Mouse (Mus musculus) testis, adult 2 months (tissue): Measurements from ENCODE around the gene Caln1. TPM values are rescaled to one million over a fixed set of nuclear protein-coding genes. Genes with fewer than 3 reads are reported as not detected.

Experiments used
- H3K27ac ChIP-seq: fragments of 200-500 bp; 2 replicates; pipeline ENCODE4 v1.5.1; 2012; ENCODE audit warnings: low read depth, low read length; ENCODE audit not compliant: control insufficient read depth, insufficient read depth
- H3K27me3 ChIP-seq: fragments of 200-500 bp; 2 replicates; pipeline ENCODE4 v1.6.1; 2012; ENCODE audit warnings: mild to moderate bottlenecking, low read length, moderate library complexity; ENCODE audit not compliant: control insufficient read depth, insufficient read depth
- H3K36me3 ChIP-seq: fragments of 200-500 bp; 2 replicates; pipeline ENCODE4 v1.6.1; 2012; ENCODE audit warnings: mild to moderate bottlenecking, low read length; ENCODE audit not compliant: control insufficient read depth, insufficient read depth
- H3K4me1 ChIP-seq: fragments of 200-500 bp; 2 replicates; pipeline ENCODE4 v1.6.1; 2012; ENCODE audit warnings: low read length; ENCODE audit not compliant: control insufficient read depth, insufficient read depth
- H3K4me3 ChIP-seq: fragments of 200-500 bp; 2 replicates; pipeline ENCODE4 v1.5.1; 2012; ENCODE audit warnings: low read depth, mild to moderate bottlenecking, low read length, moderate library complexity, mixed read lengths; ENCODE audit not compliant: control insufficient read depth
- CTCF ChIP-seq: fragments of 200-500 bp; IDR thresholded peaks from 2 replicates; pipeline ENCODE4 v1.5.1; 2012; ENCODE audit warnings: low read depth, mild to moderate bottlenecking, inconsistent platforms, low read length, moderate library complexity; ENCODE audit not compliant: control insufficient read depth, insufficient read depth, insufficient replicate concordance
- POLR2A ChIP-seq: fragments of 200-500 bp; IDR thresholded peaks from 2 replicates; pipeline ENCODE4 v1.6.1; 2012; ENCODE audit warnings: low read depth, mild to moderate bottlenecking, inconsistent platforms, low read length, moderate library complexity; ENCODE audit not compliant: control insufficient read depth
- polyA plus RNA-seq: library from polyadenylated mRNA; depleted of rRNA; stranded (reverse); fragments of >200 nt; gene quantifications from 2 replicates; pipeline ENCODE4 v1.2.3, GENCODE M21; 2012

Caln1 gene
- polyA plus RNA-seq, 1 experiment: 1.3 TPM

- no peak overlapping the region for H3K4me3 ChIP-seq
- H3K4me1 ChIP-seq: no peaks in the 10 kb centered on the region
- no peaks in the 10 kb centered on the region for H3K36me3 ChIP-seq
- TF ChIP-seq POLR2A (no peak), CTCF (no peak)
- H3K27me3 ChIP-seq: no peaks in the 10 kb centered on the region
- no peak overlapping the region for H3K27ac ChIP-seq
Observed at GRCm38 (mm10) chr5:130771061-130771741, 401.9 kb downstream of the Caln1 start.

GRCm38 (mm10) chr5:130772491-130772890 lies 403.2 kb downstream of the Caln1 start:
- no peaks in the 10 kb centered on the region for H3K4me1 ChIP-seq
- H3K4me3 ChIP-seq: no peak overlapping the region
- no peak for TF ChIP-seq CTCF
- no peak for TF ChIP-seq POLR2A
- no peaks in the 10 kb centered on the region for H3K27me3 ChIP-seq
- H3K36me3 ChIP-seq: no peaks in the 10 kb centered on the region
- no peak overlapping the region for H3K27ac ChIP-seq

DNA sequence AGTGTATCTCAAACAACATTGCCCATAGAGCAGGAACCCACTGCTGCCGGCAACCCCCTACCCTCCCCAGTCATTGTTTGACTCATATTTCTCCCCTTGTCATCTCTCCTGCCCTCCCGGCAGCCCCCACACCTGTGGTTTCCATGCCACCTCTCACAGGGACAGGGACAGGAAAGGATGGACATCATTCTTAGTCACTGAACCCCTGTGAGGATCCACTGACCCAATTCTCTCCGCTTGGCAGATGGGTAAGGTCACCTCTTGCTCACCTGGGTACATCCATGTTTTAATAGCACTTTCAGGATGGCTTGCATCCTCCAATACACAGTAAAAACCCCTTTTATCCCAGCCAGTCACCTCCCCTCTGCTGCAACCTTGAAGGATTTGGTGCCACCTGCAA lies 405.7 kb downstream of the Caln1 start:
- no peaks in the 10 kb centered on the region for H3K4me1 ChIP-seq
- H3K27ac ChIP-seq: no peak overlapping the region
- H3K27me3 ChIP-seq: no peaks in the 10 kb centered on the region
- no peak overlapping the region for H3K4me3 ChIP-seq
- TF ChIP-seq POLR2A: no peak
- TF ChIP-seq CTCF: no peak
- H3K36me3 ChIP-seq: no peaks in the 10 kb centered on the region

- Histone ChIP-seq H3K4me3 (no peak overlapping the region), H3K27me3 (no peaks in the 10 kb centered on the region), H3K36me3 (no peaks in the 10 kb centered on the region), H3K27ac (no peak overlapping the region), H3K4me1 (no peaks in the 10 kb centered on the region)
- TF ChIP-seq CTCF: no peak
- TF ChIP-seq POLR2A: no peak
Observed at GRCm38 (mm10) chr5:130792755-130793452, 423.6 kb downstream of the Caln1 start.

DNA sequence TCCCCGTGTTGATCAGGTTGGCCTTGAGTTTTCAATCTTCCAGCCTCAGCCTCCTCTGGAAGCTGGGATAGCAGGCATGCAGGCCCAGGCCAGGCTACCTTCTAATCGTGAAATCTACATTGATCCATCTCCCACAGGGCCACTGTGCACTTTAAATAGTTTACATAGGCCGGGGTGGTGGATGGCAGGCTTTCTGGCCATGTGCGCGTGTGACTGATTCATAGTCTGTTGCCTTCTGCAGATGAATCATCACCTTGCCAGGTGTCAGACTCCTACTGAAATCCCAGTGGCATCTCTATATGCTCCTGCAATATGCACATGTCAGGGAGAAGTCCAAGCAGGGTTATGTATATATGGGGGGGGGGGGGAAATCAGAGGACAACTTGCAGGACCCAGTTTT lies 428.5 kb downstream of the Caln1 start:
- no peaks in the 10 kb centered on the region for H3K27me3 ChIP-seq
- H3K4me1 ChIP-seq: no peaks in the 10 kb centered on the region; the same call in 1 of the 2 replicates
- H3K27ac ChIP-seq: no peak overlapping the region
- H3K36me3 ChIP-seq: no peaks in the 10 kb centered on the region
- TF ChIP-seq CTCF (no peak), POLR2A (no peak)
- H3K4me3 ChIP-seq: no peak overlapping the region

- Histone ChIP-seq H3K4me1 (no peaks in the 10 kb centered on the region), H3K4me3 (no peak overlapping the region), H3K36me3 (no peaks in the 10 kb centered on the region), H3K27ac (no peak overlapping the region), H3K27me3 (no peaks in the 10 kb centered on the region)
- no peak for TF ChIP-seq POLR2A
- no peak for TF ChIP-seq CTCF
Observed at GRCm38 (mm10) chr5:130810314-130810713, 441.1 kb downstream of the Caln1 start.

GRCm38 (mm10) chr5:130810846-130811245 lies 441.6 kb downstream of the Caln1 start:
- H3K27me3 ChIP-seq: no peaks in the 10 kb centered on the region
- no peaks in the 10 kb centered on the region for H3K4me1 ChIP-seq
- no peak for TF ChIP-seq CTCF
- no peak for TF ChIP-seq POLR2A
- H3K36me3 ChIP-seq: no peaks in the 10 kb centered on the region
- H3K27ac ChIP-seq: no peak overlapping the region
- H3K4me3 ChIP-seq: no peak overlapping the region

DNA sequence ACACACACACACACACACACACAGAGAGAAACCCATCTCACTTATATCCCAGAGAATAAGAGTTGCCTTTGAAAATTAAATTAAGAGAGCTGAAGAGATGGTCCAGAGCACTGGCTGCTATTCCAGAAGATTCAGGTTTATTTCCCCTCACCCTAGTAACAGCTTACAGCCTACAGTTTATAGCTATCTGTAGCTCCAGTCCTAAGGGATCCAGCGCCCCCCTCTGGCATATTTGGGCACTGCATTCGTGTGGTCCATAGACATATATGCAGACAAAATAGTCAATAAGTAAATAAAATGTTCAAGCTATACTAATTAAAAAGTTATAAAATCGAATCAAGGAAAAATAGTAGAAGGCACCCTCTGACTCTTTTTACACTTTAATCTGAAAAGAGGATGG lies 442.0 kb downstream of the Caln1 start:
- no peak overlapping the region for H3K4me3 ChIP-seq
- H3K36me3 ChIP-seq: no peaks in the 10 kb centered on the region
- H3K27me3 ChIP-seq: no peaks in the 10 kb centered on the region
- no peaks in the 10 kb centered on the region for H3K4me1 ChIP-seq
- H3K27ac ChIP-seq: no peak overlapping the region
- TF ChIP-seq CTCF: peak; percentile 43; the same call in 1 of the 2 replicates
- no peak for TF ChIP-seq POLR2A
